Mouse (Mus musculus) spleen, adult 2 months (tissue): Measurements from ENCODE around the gene Gm281. TPM values are rescaled to one million over a fixed set of nuclear protein-coding genes. Genes with fewer than 3 reads are reported as not detected.

ENCODE experiments used
- DNase-seq, 2 experiments: peaks; one replicate each; pipeline versions ENCODE4 v3.0.0 to v3.0.0-alpha.2; 2012 to 2021; ENCODE audit warnings: low spot score in 2 of 2, low read depth in 1 of 2
- H3K27ac ChIP-seq: fragments of 200-500 bp; 2 replicates; pipeline ENCODE4 v1.5.1; 2012; ENCODE audit warnings: low read length, inconsistent platforms; ENCODE audit not compliant: insufficient read depth
- H3K27me3 ChIP-seq: fragments of 200-500 bp; 2 replicates; pipeline ENCODE4 v1.6.1; 2012; ENCODE audit warnings: mild to moderate bottlenecking, moderate library complexity, low read length, inconsistent platforms; ENCODE audit not compliant: control insufficient read depth, insufficient read depth
- H3K36me3 ChIP-seq: fragments of 200-500 bp; 2 replicates; pipeline ENCODE4 v1.6.1; 2012; ENCODE audit warnings: mild to moderate bottlenecking, low read length, inconsistent platforms; ENCODE audit not compliant: control insufficient read depth, insufficient read depth
- H3K4me1 ChIP-seq: fragments of 200-500 bp; 2 replicates; pipeline ENCODE4 v1.6.1; 2011; ENCODE audit warnings: inconsistent platforms; ENCODE audit not compliant: control insufficient read depth, insufficient read depth, insufficient read length
- H3K4me3 ChIP-seq: fragments of 200-500 bp; 2 replicates; pipeline ENCODE4 v1.5.1; 2011; ENCODE audit warnings: mild to moderate bottlenecking, inconsistent platforms; ENCODE audit not compliant: insufficient read depth, insufficient read length; ENCODE audit errors: extremely low read depth
- CTCF ChIP-seq: fragments of 200-500 bp; IDR thresholded peaks from 2 replicates; pipeline ENCODE4 v1.5.1; 2011; ENCODE audit warnings: mild to moderate bottlenecking, inconsistent platforms; ENCODE audit not compliant: insufficient read depth, insufficient read length, insufficient replicate concordance; ENCODE audit errors: extremely low read depth
- POLR2A ChIP-seq: fragments of 200-500 bp; IDR thresholded peaks from 2 replicates; pipeline ENCODE4 v1.6.1; 2011; ENCODE audit warnings: low read depth, low read length, inconsistent platforms
- WGBS: fragments of 180-500 bp; shearing (Covaris S2); methylation state at CpG from one replicate; pipeline ENCODE4 v1.1.7; 2018; 5-methylcytosine and 5-hydroxymethylcytosine counted together
- polyA plus RNA-seq: library from polyadenylated mRNA; depleted of rRNA; stranded (reverse); fragments of >200 nt; gene quantifications from 2 replicates; pipeline ENCODE4 v1.2.3, GENCODE M21; 2012

Gene Gm281
- polyA plus RNA-seq, 1 experiment: not detected

- no peaks in the 10 kb centered on the region for H3K27me3 ChIP-seq
- H3K4me3 ChIP-seq: no peak overlapping the region
- H3K27ac ChIP-seq: no peak overlapping the region
- no peak for DNase-seq
- no peak for TF ChIP-seq POLR2A
- no peak for TF ChIP-seq CTCF
- H3K4me1 ChIP-seq: no peaks in the 10 kb centered on the region
- 72% methylated on average over 4 of the region's 4 CpGs for WGBS
- H3K36me3 ChIP-seq: no peaks in the 10 kb centered on the region
Measured at GRCm38 (mm10) chr14:13915207-13915606, 929 bp upstream of the Gm281 start.

- 92% methylated on average over 2 of the region's 2 CpGs for WGBS
- no peak for DNase-seq
- Histone ChIP-seq H3K36me3 (no peaks in the 10 kb centered on the region), H3K4me1 (no peaks in the 10 kb centered on the region), H3K27ac (no peak overlapping the region), H3K4me3 (no peak overlapping the region), H3K27me3 (no peaks in the 10 kb centered on the region)
- TF ChIP-seq CTCF (no peak), POLR2A (no peak)
Measured at GRCm38 (mm10) chr14:13910148-13910547, 4.1 kb downstream of the Gm281 start.

- WGBS: 92% methylated on average over 7 of the region's 7 CpGs
- TF ChIP-seq POLR2A: no peak
- no peak for TF ChIP-seq CTCF
Measured at GRCm38 (mm10) chr14:13907145-13907544, 7.1 kb downstream of the Gm281 start.

GRCm38 (mm10) chr14:13906461-13906860 lies 7.8 kb downstream of the Gm281 start:
- no peak for DNase-seq
- 0 out of 2 replicates have a peak, but pooled peaks cover 2% of the 10 kb centered on the region for H3K27me3 ChIP-seq
- TF ChIP-seq POLR2A (no peak), CTCF (no peak)
- no peak overlapping the region for H3K27ac ChIP-seq
- 73% methylated on average over 1 of the region's 1 CpGs for WGBS
- no peaks in the 10 kb centered on the region for H3K36me3 ChIP-seq
- H3K4me1 ChIP-seq: peaks cover 2% of the 10 kb centered on the region; the same call in 1 of the 2 replicates
- no peak overlapping the region for H3K4me3 ChIP-seq

More at GRCm38 (mm10) chr14:13907145-13907544, 7.1 kb downstream of the Gm281 start:
- Histone ChIP-seq H3K4me3 (no peak overlapping the region), H3K4me1 (no peaks in the 10 kb centered on the region), H3K27me3 (no peaks in the 10 kb centered on the region), H3K36me3 (no peaks in the 10 kb centered on the region), H3K27ac (no peak overlapping the region)
- DNase-seq: no peak

- Histone ChIP-seq H3K27me3 (0 out of 2 replicates have a peak, but pooled peaks cover 2% of the 10 kb centered on the region), H3K36me3 (no peaks in the 10 kb centered on the region), H3K4me3 (peak overlapping the region; percentile 52; the same call in 1 of the 2 replicates), H3K27ac (no peak overlapping the region), H3K4me1 (peaks cover 3% of the 10 kb centered on the region; the same call in 1 of the 2 replicates)
- TF ChIP-seq CTCF: peak; percentile 10; the same call in 1 of the 2 replicates
- no peak for TF ChIP-seq POLR2A
- WGBS: 3% methylated on average over 22 of the region's 22 CpGs
- DNase-seq: peak; percentile 8 to 19
Measured at GRCm38 (mm10) chr14:13901611-13902067, 12.6 kb downstream of the Gm281 start.

GRCm38 (mm10) chr14:13895198-13895597 lies 19.1 kb downstream of the Gm281 start:
- TF ChIP-seq POLR2A (no peak), CTCF (no peak)
- DNase-seq: no peak
- Histone ChIP-seq H3K4me1 (no peaks in the 10 kb centered on the region), H3K27ac (no peak overlapping the region), H3K27me3 (no peaks in the 10 kb centered on the region), H3K4me3 (no peak overlapping the region), H3K36me3 (no peaks in the 10 kb centered on the region)

GRCm38 (mm10) chr14:13893748-13894147 lies 20.5 kb downstream of the Gm281 start:
- no peak for DNase-seq
- 87% methylated on average over 3 of the region's 3 CpGs for WGBS
- Histone ChIP-seq H3K4me1 (no peaks in the 10 kb centered on the region), H3K27ac (no peak overlapping the region), H3K27me3 (no peaks in the 10 kb centered on the region), H3K36me3 (no peaks in the 10 kb centered on the region), H3K4me3 (no peak overlapping the region)
- TF ChIP-seq CTCF (no peak), POLR2A (no peak)
